Mouse (Mus musculus): Measurements from ENCODE around the gene Exd1. TPM values are rescaled to one million over a fixed set of nuclear protein-coding genes. Genes with fewer than 3 reads are reported as not detected.
A peak's percentile ranks its signal among the peaks of the same experiment; 100 is the strongest.

The Exd1 gene
- under 1 TPM; 0.63 to 0.64 TPM for total RNA-seq (2021)

- intact Hi-C loops (cut with DNase I) = loop anchor here (5.0 kb wide), 1 partner anchor 45 kb away; no protein-coding TSS in a partner anchor
- peak; percentile 97 to 100 for DNase-seq (ENCODE audit: extremely low spot score in 1 of 2, low spot score in 2 of 2)
Observed at GRCm38 (mm10) chr2:119547522-119548370, at the start of gene Exd1, which contains the start of gene Chp1. Gene Exd1, minus strand, starts transcription at chr2:119547627. Gene Chp1, plus strand, starts transcription at chr2:119547697.

- DNase-seq (ENCODE audit: extremely low spot score in 1 of 2, low spot score in 2 of 2) = no peak
- intact Hi-C loops (cut with DNase I) = no loop called here
Observed at GRCm38 (mm10) chr2:119596781-119597330, 49.4 kb upstream of the Exd1 start.

DNA sequence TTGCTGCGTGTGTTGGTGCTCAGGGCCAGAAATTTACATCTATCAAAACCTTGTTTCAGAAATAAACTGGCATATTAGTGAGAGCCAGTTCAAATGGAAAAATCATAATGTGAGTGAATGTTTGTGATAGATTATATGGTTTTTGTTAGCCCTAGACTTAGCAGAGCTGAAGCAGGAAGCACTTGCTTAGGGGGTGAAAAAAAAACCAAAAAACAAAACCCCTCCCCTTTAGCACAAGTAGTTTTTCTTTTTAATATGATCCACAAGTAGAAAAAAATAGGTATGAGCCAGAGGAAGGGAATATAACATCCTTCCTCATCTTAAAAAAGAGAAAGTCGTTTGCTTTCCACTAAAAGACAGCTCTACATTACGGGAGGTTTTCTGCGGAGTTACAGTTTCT lies 47.9 kb upstream of the Exd1 start:
- DNase-seq (ENCODE audit: extremely low spot score in 1 of 2, low spot score in 2 of 2) = no peak
- intact Hi-C loops (cut with DNase I) = no loop called here

GRCm38 (mm10) chr2:119594113-119594981 lies 46.9 kb upstream of the Exd1 start:
- intact Hi-C loops (cut with DNase I) = loop anchor here (5.0 kb wide), 1 partner anchor 47 kb away; the partner anchor contains the start of genes Chp1 and Exd1
- peak; percentile 97 to 98 for DNase-seq (ENCODE audit: extremely low spot score in 1 of 2, low spot score in 2 of 2)

DNA sequence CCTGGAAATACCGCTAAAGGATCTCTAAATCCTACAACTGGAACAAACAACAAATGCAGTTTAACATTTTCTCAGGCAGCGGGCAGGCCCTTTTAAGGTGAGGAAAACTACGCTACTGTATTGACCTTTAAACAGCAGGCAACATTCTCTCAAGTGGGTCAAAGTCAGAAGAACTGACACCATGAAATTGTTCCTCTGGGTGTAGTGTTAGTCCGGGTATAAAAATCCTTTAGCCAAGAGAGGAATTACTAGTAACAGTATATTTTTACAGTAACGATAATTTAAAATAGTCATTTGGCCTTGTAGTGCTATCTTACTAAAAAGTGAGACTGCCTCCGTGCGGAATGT lies 46.3 kb upstream of the Exd1 start:
- no peak for DNase-seq (ENCODE audit: extremely low spot score in 1 of 2, low spot score in 2 of 2)
- intact Hi-C loops (cut with DNase I) = loop anchor here (5.0 kb wide), 1 partner anchor 46 kb away; the partner anchor contains the start of genes Chp1 and Exd1

DNA sequence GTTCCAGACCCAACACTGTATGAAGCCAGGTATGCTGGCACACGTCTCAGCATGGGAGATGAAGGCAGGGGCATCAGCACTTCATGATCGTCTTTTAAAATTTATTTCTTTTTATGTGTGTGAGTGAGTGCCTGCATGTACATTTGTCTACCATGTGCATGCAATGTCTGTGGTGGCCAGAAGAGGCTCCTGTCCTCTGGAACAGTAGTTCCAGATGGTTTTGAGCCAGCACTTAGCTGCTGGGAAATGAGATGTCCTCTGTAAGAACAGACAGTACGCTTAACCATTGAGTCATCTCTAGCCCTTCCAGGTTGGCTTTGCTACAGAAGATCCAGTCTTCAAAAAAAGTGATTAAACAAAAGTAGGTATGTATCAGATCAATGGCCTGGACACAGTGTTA lies 43.8 kb upstream of the Exd1 start:
- no peak for DNase-seq (ENCODE audit: extremely low spot score in 1 of 2, low spot score in 2 of 2)
- intact Hi-C loops (cut with DNase I) = loop anchor here (5.0 kb wide), 1 partner anchor 44 kb away; the partner anchor contains the start of genes Chp1 and Exd1

- intact Hi-C loops (cut with DNase I) = no loop called here
- DNase-seq (ENCODE audit: extremely low spot score in 1 of 2, low spot score in 2 of 2) = peak in 1 of 2 experiments; percentile 53
Observed at GRCm38 (mm10) chr2:119587383-119587782, 40.0 kb upstream of the Exd1 start.

DNA sequence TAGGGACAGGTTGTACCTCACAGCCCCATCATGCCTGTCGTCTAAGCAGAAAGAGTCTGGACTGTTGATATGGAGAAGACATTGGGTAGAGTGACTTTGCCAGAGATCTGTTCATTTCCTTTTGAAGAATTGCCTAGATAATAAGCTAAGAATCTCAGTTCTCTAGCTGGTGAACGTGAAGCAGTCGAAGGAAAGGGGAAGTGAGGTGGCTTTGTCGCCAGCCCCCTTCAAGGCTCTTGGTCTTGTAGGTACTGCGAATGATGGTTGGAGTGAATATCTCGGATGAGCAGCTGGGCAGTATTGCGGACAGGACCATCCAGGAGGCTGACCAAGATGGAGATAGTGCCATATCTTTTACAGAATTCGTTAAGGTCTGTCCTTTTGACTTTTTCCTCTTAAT lies 36.9 kb upstream of the Exd1 start:
- DNase-seq (ENCODE audit: extremely low spot score in 1 of 2, low spot score in 2 of 2) = no peak
- intact Hi-C loops (cut with DNase I) = no loop called here

- intact Hi-C loops (cut with DNase I) = no loop called here
Observed at GRCm38 (mm10) chr2:119583439-119583838, 36.0 kb upstream of the Exd1 start.

GRCm38 (mm10) chr2:119581571-119581970 lies 34.1 kb upstream of the Exd1 start:
- DNase-seq (ENCODE audit: extremely low spot score in 1 of 2, low spot score in 2 of 2) = no peak
- intact Hi-C loops (cut with DNase I) = no loop called here

More at GRCm38 (mm10) chr2:119583439-119583838, 36.0 kb upstream of the Exd1 start:
- no peak for DNase-seq (ENCODE audit: extremely low spot score in 1 of 2, low spot score in 2 of 2)

- intact Hi-C loops (cut with DNase I) = no loop called here
- no peak for DNase-seq (ENCODE audit: extremely low spot score in 1 of 2, low spot score in 2 of 2)
Observed at GRCm38 (mm10) chr2:119572471-119572870, 25.0 kb upstream of the Exd1 start.

- intact Hi-C loops (cut with DNase I) = no loop called here
- DNase-seq (ENCODE audit: extremely low spot score in 1 of 2, low spot score in 2 of 2) = no peak
Observed at GRCm38 (mm10) chr2:119566182-119566855, 18.9 kb upstream of the Exd1 start.

GRCm38 (mm10) chr2:119565284-119565683 lies 17.9 kb upstream of the Exd1 start:
- intact Hi-C loops (cut with DNase I) = no loop called here
- no peak for DNase-seq (ENCODE audit: extremely low spot score in 1 of 2, low spot score in 2 of 2)

DNA sequence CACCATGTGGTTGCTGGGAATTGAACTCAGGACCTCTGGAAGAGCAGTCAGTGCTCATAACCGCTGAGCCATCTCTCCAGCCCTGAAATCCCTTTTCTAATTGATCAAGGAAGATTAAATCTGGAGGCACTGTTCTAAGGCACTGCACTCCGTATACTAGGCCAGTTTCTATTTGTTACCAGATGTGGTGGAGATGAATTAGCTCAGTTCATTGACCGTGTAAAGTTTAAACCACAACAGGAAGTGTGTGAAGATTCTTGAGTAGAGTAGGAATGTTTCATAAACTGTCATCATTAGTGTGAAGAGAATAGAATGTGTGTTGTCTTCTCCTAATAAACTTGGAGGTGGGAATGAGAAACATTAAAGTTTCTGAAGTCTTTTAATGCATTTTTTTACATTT lies 14.4 kb upstream of the Exd1 start:
- DNase-seq (ENCODE audit: extremely low spot score in 1 of 2, low spot score in 2 of 2) = no peak
- intact Hi-C loops (cut with DNase I) = no loop called here

DNA sequence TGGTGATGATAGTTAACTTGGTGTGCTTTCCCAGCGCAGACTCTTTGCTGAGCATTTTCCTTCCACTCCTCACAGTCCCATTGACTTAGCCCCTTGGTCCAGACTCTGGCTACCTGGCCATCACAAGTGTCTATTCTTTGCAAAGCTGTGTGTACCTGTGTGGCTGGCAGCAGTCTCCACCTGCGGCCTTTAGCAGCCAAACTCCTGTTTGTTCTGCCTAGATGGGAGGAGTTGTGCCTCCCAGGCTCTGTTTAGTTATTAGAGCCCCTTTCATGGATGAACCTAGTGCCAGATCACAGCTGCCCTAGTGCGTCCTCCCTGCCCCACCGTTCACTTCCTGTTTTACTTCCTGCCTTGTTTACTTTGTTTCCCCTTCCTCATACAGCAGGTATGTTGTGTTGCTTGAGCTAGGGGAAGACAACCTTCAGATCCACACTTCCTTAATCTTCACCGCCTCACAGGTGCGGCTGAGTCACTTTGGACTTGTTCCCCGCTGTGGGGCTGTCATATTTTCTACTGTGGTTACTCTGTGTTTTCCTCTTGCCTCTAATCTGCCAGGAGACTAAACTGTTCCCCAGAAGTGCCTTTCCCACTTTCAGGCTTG lies 11.4 kb upstream of the Exd1 start:
- DNase-seq (ENCODE audit: extremely low spot score in 1 of 2, low spot score in 2 of 2) = no peak
- intact Hi-C loops (cut with DNase I) = no loop called here

- no peak for DNase-seq (ENCODE audit: extremely low spot score in 1 of 2, low spot score in 2 of 2)
- intact Hi-C loops (cut with DNase I) = no loop called here
Observed at GRCm38 (mm10) chr2:119558039-119558438, 10.6 kb upstream of the Exd1 start.

- intact Hi-C loops (cut with DNase I) = loop anchor here (5.0 kb wide), 1 partner anchor 43 kb away; no protein-coding TSS in a partner anchor
- DNase-seq (ENCODE audit: extremely low spot score in 1 of 2, low spot score in 2 of 2) = no peak
Observed at GRCm38 (mm10) chr2:119549678-119550077, 2.3 kb upstream of the Exd1 start.

DNA sequence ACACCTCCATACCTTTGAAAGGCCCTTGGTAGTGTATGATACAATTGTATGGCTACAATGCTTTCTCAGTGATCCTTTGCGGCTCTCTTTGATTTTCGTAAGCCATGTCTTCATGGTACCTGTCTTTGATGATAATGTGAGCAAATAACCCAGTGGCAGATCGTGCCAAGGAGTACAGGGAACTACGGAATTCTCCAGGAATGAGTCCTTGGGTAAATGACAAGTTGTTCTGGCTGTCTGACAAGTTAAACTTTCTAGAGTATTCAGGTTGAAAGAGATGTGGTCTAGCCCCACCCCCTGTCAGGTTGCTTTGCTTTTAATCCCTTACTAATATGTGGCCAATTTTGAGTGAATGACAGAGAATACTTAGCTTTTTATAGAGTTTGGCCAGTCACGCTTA lies 1.3 kb upstream of the Exd1 start:
- intact Hi-C loops (cut with DNase I) = loop anchor here (5.0 kb wide), 1 partner anchor 44 kb away; no protein-coding TSS in a partner anchor

More for the DNA sequence above, 1.3 kb upstream of the Exd1 start:
- DNase-seq (ENCODE audit: extremely low spot score in 1 of 2, low spot score in 2 of 2) = no peak

Data from left cerebral cortex, postnatal 10 days (tissue).